Mouse (Mus musculus) heart, postnatal 0 days (tissue): ENCODE data around the gene Gm42906.

Experiments used
- CTCF ChIP-seq: IDR thresholded peaks from 2 replicates; pipeline ENCODE4 v1.5.1; 2016; ENCODE audit warnings: antibody characterized with exemption, control low read depth, low read depth
- EP300 ChIP-seq: IDR thresholded peaks from 2 replicates; pipeline ENCODE4 v1.6.1; 2016; ENCODE audit warnings: antibody characterized with exemption, low read depth

DNA sequence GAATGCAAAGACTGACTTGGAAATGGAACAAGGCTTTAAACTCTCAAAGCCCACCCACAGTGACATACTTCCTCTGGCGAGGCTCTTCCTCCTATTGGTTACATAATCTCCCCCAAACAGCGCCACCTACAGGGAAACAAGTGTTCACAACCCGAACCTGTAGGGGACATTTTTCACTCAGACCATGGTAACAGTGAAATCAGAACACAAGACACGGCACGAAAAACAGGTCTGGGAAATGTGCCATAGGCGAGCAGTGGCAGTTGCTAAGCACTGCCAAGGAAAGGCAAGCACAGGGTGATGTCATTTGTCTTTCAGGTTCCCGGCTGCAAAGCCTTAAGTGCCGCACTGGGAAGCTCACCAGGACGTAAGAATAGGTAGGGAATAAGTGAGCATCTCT lies 276.4 kb downstream of the Gm42906 start:
- no peak for TF ChIP-seq CTCF
- TF ChIP-seq EP300, result no peak
